In genomic region chr14:60485889-60486274, GRCm38 (mm10) we compare ENCODE assay signal across 8 mouse cellular contexts.
DNase-seq lines count a peak whose midpoint lies in the region; ATAC-seq and TF ChIP-seq lines count a peak whose summit lies in the region.

No protein-coding gene starts in this region.

- H3K27me3 ChIP-seq in kidney, postnatal 0 days (ENCODE audit: insufficient read depth, low read length) = no peaks in the 10 kb centered on the region
- no peaks in the 10 kb centered on the region for H3K27me3 ChIP-seq in neural tube, embryonic 12.5 days (replicated peaks)

- peak overlapping the region; percentile 72 for H3K4me2 ChIP-seq in kidney, postnatal 0 days (ENCODE audit: low read length)
- H3K4me2 ChIP-seq in neural tube, embryonic 12.5 days (replicated peaks) = peak overlapping the region; percentile 71

- no peak overlapping the region for H3K27ac ChIP-seq in kidney, postnatal 0 days
- H3K27ac ChIP-seq in neural tube, embryonic 12.5 days = no peak overlapping the region

- H3K36me3 ChIP-seq in kidney, postnatal 0 days (ENCODE audit: insufficient read depth, low read length) = no peaks in the 10 kb centered on the region
- no peaks in the 10 kb centered on the region for H3K36me3 ChIP-seq in neural tube, embryonic 12.5 days

- ATAC-seq in kidney, postnatal 0 days (replicated peaks; ENCODE audit: low FRiP score, low read depth) = no peak; the same call in 1 of the 2 replicates
- ATAC-seq in neural tube, embryonic 12.5 days (ENCODE audit: low FRiP score, low read depth) = peak; percentile 71

- no peaks in the 10 kb centered on the region for H3K9me3 ChIP-seq in kidney, postnatal 0 days (replicated peaks; ENCODE audit: low read length)
- H3K9me3 ChIP-seq in neural tube, embryonic 12.5 days = peaks cover 3% of the 10 kb centered on the region; the same call in 1 of the 2 replicates

- no peak overlapping the region for H3K9ac ChIP-seq in kidney, postnatal 0 days (ENCODE audit: low read depth, low read length)
- H3K9ac ChIP-seq in neural tube, embryonic 12.5 days = no peak overlapping the region

- H3K4me1 ChIP-seq in kidney, postnatal 0 days (replicated peaks; ENCODE audit: insufficient read depth, low read length) = 0 out of 2 replicates have a peak, but pooled peaks cover 12% of the 10 kb centered on the region
- peaks cover 18% of the 10 kb centered on the region for H3K4me1 ChIP-seq in neural tube, embryonic 12.5 days

- peak; percentile 51 for TF ChIP-seq CTCF in kidney, postnatal 0 days (IDR thresholded peaks at IDR 0.05; ENCODE audit: low read depth)

- intact Hi-C loops in left cerebral cortex, postnatal 25 days (cut with DNase I) = no loop called here

- peak; percentile 7 for DNase-seq in embryo, embryonic 11.5 days (ENCODE audit: low read depth, low spot score)
- no peak for DNase-seq in embryo, embryonic 10.5 days (ENCODE audit: low spot score)
- DNase-seq in urinary bladder, postnatal 14 days (ENCODE audit: low spot score) = peak; percentile 34
- DNase-seq in urinary bladder, adult 2 months (ENCODE audit: low spot score) = no peak
- DNase-seq in kidney, postnatal 0 days (ENCODE audit: low spot score) = peak; percentile 69
- no peak for DNase-seq in adrenal gland, postnatal 14 days
- DNase-seq in left cerebral cortex, postnatal 25 days (ENCODE audit: low spot score in 2 of 2) = no peak

- peak overlapping the region; percentile 31 for H3K4me3 ChIP-seq in kidney, postnatal 0 days (replicated peaks; ENCODE audit: low read depth, low read length)
- peak overlapping the region; percentile 32; the same call in 1 of the 2 replicates for H3K4me3 ChIP-seq in neural tube, embryonic 12.5 days

- under 1% methylated on average over 5 of the region's 5 CpGs for WGBS in kidney, postnatal 0 days
- 3% methylated on average over 5 of the region's 5 CpGs for WGBS in neural tube, embryonic 12.5 days

Comparison
In these comparisons a context has a peak if more than half of its experiments do, and no peak if none do; other contexts are left out.
1. DNase-seq: peak in embryo, embryonic 11.5 days (single experiment), urinary bladder, postnatal 14 days (single experiment) and kidney, postnatal 0 days (single experiment); none in embryo, embryonic 10.5 days (single experiment), urinary bladder, adult 2 months (single experiment), adrenal gland, postnatal 14 days (single experiment) and left cerebral cortex, postnatal 25 days (0 of 2).